Mouse (Mus musculus): ENCODE results near the gene Snap47.

DNA sequence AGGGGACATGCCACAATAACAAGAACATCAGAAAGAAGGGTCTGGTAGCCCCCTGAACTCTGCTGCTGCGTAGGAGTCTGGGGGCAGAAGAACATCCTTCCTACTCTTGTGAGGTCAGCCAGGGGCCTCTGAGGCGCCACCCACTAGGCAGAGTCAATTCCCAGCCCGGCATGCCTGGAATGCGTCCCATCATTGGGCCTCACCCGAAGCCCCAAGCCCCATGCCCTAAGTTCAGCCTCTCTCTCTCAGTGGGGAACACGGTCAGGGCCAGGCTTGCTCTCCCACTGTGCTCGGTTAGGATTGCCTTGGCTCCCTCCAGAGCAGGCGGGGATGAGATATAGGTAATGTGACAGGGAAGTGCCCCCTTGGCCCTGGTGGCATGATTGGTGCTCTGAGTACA, 65.9 kb downstream of the Snap47 start:
- TF ChIP-seq MAFK (IDR thresholded peaks at IDR 0.05; ENCODE audit: insufficient read depth, low read depth, low read length) (no peak), ZNF384 (IDR thresholded peaks at IDR 0.05; ENCODE audit: low read depth, low read length) (no peak)

All from ES-E14 (cell line).